Mouse (Mus musculus) layer of hippocampus, adult 8-10 months (tissue): ENCODE data around the gene Tfeb. TPM values are rescaled to one million over a fixed set of nuclear protein-coding genes. Genes with fewer than 3 reads are reported as not detected.

ENCODE experiments used
- DNase-seq, 2 experiments: peaks; one replicate each; pipeline ENCODE4 v3.0.0; 2022; ENCODE audit warnings: low spot score in 2 of 2
- total RNA-seq, 4 experiments: library from RNA; stranded (reverse); gene quantifications; 2 replicates each; pipeline ENCODE4 v1.2.4; 2022

Tfeb gene
- total RNA-seq, 4 experiments from 2014 or later = 13.4 to 18.5 (median 17.6) TPM

GRCm38 (mm10) chr17:47787632-47788031, 50.8 kb downstream of the Tfeb start:
- DNase-seq = no peak

GRCm38 (mm10) chr17:47788306-47788705, 51.5 kb downstream of the Tfeb start:
- DNase-seq = no peak

- no peak for DNase-seq
Observed at GRCm38 (mm10) chr17:47788996-47789395, 52.2 kb downstream of the Tfeb start.

GRCm38 (mm10) chr17:47792098-47792863, 55.5 kb downstream of the Tfeb start:
- peak in 1 of 2 experiments; percentile 51 for DNase-seq

GRCm38 (mm10) chr17:47793377-47793776, 56.5 kb downstream of the Tfeb start:
- peak; percentile 75 to 84 for DNase-seq

GRCm38 (mm10) chr17:47795446-47795845, 58.6 kb downstream of the Tfeb start:
- DNase-seq = peak in 1 of 2 experiments; percentile 27

- no peak for DNase-seq
Observed at GRCm38 (mm10) chr17:47796156-47796816, 59.5 kb downstream of the Tfeb start.

- no peak for DNase-seq
Observed at GRCm38 (mm10) chr17:47796968-47797367, 60.1 kb downstream of the Tfeb start.

GRCm38 (mm10) chr17:47797383-47797782, 60.6 kb downstream of the Tfeb start:
- DNase-seq = no peak

- DNase-seq = no peak
Observed at GRCm38 (mm10) chr17:47802806-47803205, 66.0 kb downstream of the Tfeb start.

GRCm38 (mm10) chr17:47803662-47804061, 66.8 kb downstream of the Tfeb start:
- no peak for DNase-seq

- no peak for DNase-seq
Observed at GRCm38 (mm10) chr17:47805047-47805835, 68.4 kb downstream of the Tfeb start.

GRCm38 (mm10) chr17:47806230-47806629, 69.4 kb downstream of the Tfeb start:
- peak in 1 of 2 experiments; percentile 18 for DNase-seq

GRCm38 (mm10) chr17:47811265-47811800, 74.5 kb downstream of the Tfeb start:
- DNase-seq = no peak

GRCm38 (mm10) chr17:47812200-47812599, 75.4 kb downstream of the Tfeb start:
- no peak for DNase-seq

- DNase-seq = no peak
Observed at GRCm38 (mm10) chr17:47813616-47814015, 76.8 kb downstream of the Tfeb start.

- DNase-seq = no peak
Observed at GRCm38 (mm10) chr17:47814496-47814895, 77.7 kb downstream of the Tfeb start.

- DNase-seq = no peak
Observed at GRCm38 (mm10) chr17:47815446-47815845, 78.6 kb downstream of the Tfeb start.

- DNase-seq = no peak
Observed at GRCm38 (mm10) chr17:47818038-47818725, 81.4 kb downstream of the Tfeb start.

- DNase-seq = no peak
Observed at GRCm38 (mm10) chr17:47821339-47821738, 84.5 kb downstream of the Tfeb start.

- no peak for DNase-seq
Observed at GRCm38 (mm10) chr17:47831161-47831560, 94.3 kb downstream of the Tfeb start.
